Mouse (Mus musculus): ENCODE measurements at regions not wholly inside any gene's neighbourhood (a gene's known extent, or its start where the extent isn't known, plus 50 kb on each side); places are given as distances from the start of the nearest gene placed in this dataset.

- TF ChIP-seq CTCF (IDR thresholded peaks at IDR 0.05; ENCODE audit: low read depth) (no peak), EP300 (optimal IDR thresholded peaks at IDR 0.05) (no peak)
These were observed 159.0 kb upstream of the Fggy start for GRCm38 (mm10) chr4:95398301-95398700.
